Mouse (Mus musculus) limb, embryonic 15.5 days (tissue): Measurements from ENCODE around the gene Pnpla5. TPM values are rescaled to one million over a fixed set of nuclear protein-coding genes. Genes with fewer than 3 reads are reported as not detected.

ENCODE experiments used
- ATAC-seq: fragments of 200-750 bp; cut with Nextera tagmentation; 2 replicates; pipeline ENCODE4 v1.8.0; 2017; ENCODE audit warnings: low read depth, moderate TSS enrichment; ENCODE audit not compliant: insufficient number of reproducible peaks, low FRiP score, low TSS enrichment
- H3K27ac ChIP-seq: fragments of 300-500 bp; sonication (generic); 2 replicates; pipeline ENCODE4 v1.5.1; 2015; ENCODE audit warnings: moderate library complexity, mild to moderate bottlenecking, inconsistent platforms
- H3K27me3 ChIP-seq: fragments of 300-500 bp; sonication (generic); 2 replicates; pipeline ENCODE4 v1.6.1; 2015; ENCODE audit warnings: inconsistent platforms
- H3K36me3 ChIP-seq: fragments of 300-500 bp; sonication (generic); 2 replicates; pipeline ENCODE4 v1.6.1; 2015; ENCODE audit warnings: inconsistent platforms
- H3K4me1 ChIP-seq: fragments of 300-500 bp; sonication (generic); 2 replicates; pipeline ENCODE4 v1.6.1; 2015; ENCODE audit warnings: inconsistent platforms
- H3K4me2 ChIP-seq: fragments of 300-500 bp; sonication (generic); 2 replicates; pipeline ENCODE4 v1.6.1; 2015; ENCODE audit warnings: mild to moderate bottlenecking, inconsistent platforms
- H3K4me3 ChIP-seq: fragments of 300-500 bp; sonication (generic); 2 replicates; pipeline ENCODE4 v1.5.1; 2015; ENCODE audit warnings: mild to moderate bottlenecking, inconsistent platforms
- H3K9ac ChIP-seq: fragments of 300-500 bp; sonication (generic); 2 replicates; pipeline ENCODE4 v1.6.1; 2015; ENCODE audit warnings: inconsistent platforms
- H3K9me3 ChIP-seq: fragments of 300-500 bp; sonication (generic); 2 replicates; pipeline ENCODE4 v1.6.1; 2016; ENCODE audit warnings: inconsistent platforms
- WGBS: fragments of 180-500 bp; shearing (Covaris S2); methylation state at CpG from one replicate; pipeline ENCODE4 v1.1.7; 2015; 5-methylcytosine and 5-hydroxymethylcytosine counted together
- polyA plus RNA-seq: library from polyadenylated mRNA; unstranded; fragments of >200 nt; fragmentation: Nextera tagmentation; extraction: Ambion mirVana; gene quantifications from 2 replicates; pipeline ENCODE4 v1.2.1, GENCODE M21; 2015

Gene Pnpla5
- polyA plus RNA-seq, 1 experiment from 2014 or later: not detected

GRCm38 (mm10) chr15:84136473-84137415 lies 13.8 kb upstream of the Pnpla5 start:
- ATAC-seq: no peak
- H3K4me3 ChIP-seq: no peak overlapping the region
- H3K27me3 ChIP-seq: no peaks in the 10 kb centered on the region
- H3K4me1 ChIP-seq: no peaks in the 10 kb centered on the region
- H3K4me2 ChIP-seq: no peak overlapping the region
- no peaks in the 10 kb centered on the region; the same call in 1 of the 2 replicates for H3K9me3 ChIP-seq
- H3K9ac ChIP-seq: no peak overlapping the region
- no peak overlapping the region for H3K27ac ChIP-seq
- 61% methylated on average over 12 of the region's 12 CpGs for WGBS
- no peaks in the 10 kb centered on the region for H3K36me3 ChIP-seq

GRCm38 (mm10) chr15:84135472-84135871 lies 12.5 kb upstream of the Pnpla5 start:
- H3K27me3 ChIP-seq: no peaks in the 10 kb centered on the region
- H3K4me3 ChIP-seq: no peak overlapping the region
- 0 out of 2 replicates have a peak, but pooled peaks cover 3% of the 10 kb centered on the region for H3K4me1 ChIP-seq
- ATAC-seq: no peak
- 84% methylated on average over 5 of the region's 5 CpGs for WGBS
- H3K27ac ChIP-seq: no peak overlapping the region
- H3K4me2 ChIP-seq: no peak overlapping the region
- H3K9ac ChIP-seq: no peak overlapping the region
- H3K9me3 ChIP-seq: no peaks in the 10 kb centered on the region; the same call in 1 of the 2 replicates
- no peaks in the 10 kb centered on the region for H3K36me3 ChIP-seq

- H3K9ac ChIP-seq: no peak overlapping the region
- H3K27ac ChIP-seq: no peak overlapping the region
- 0 out of 2 replicates have a peak, but pooled peaks cover 3% of the 10 kb centered on the region for H3K4me1 ChIP-seq
- ATAC-seq: no peak
- no peaks in the 10 kb centered on the region; the same call in 1 of the 2 replicates for H3K9me3 ChIP-seq
- no peak overlapping the region for H3K4me3 ChIP-seq
- H3K27me3 ChIP-seq: no peaks in the 10 kb centered on the region
- H3K36me3 ChIP-seq: no peaks in the 10 kb centered on the region
- H3K4me2 ChIP-seq: no peak overlapping the region
- 55% methylated on average over 4 of the region's 4 CpGs for WGBS
These were observed 10.5 kb upstream of the Pnpla5 start for GRCm38 (mm10) chr15:84133440-84133839.

GRCm38 (mm10) chr15:84131971-84132370 lies 9.0 kb upstream of the Pnpla5 start:
- 90% methylated on average over 7 of the region's 7 CpGs for WGBS

GRCm38 (mm10) chr15:84131096-84131786 lies 8.3 kb upstream of the Pnpla5 start:
- no peaks in the 10 kb centered on the region for H3K27me3 ChIP-seq
- H3K36me3 ChIP-seq: no peaks in the 10 kb centered on the region
- 0 out of 2 replicates have a peak, but pooled peaks cover 3% of the 10 kb centered on the region for H3K4me1 ChIP-seq
- H3K9ac ChIP-seq: no peak overlapping the region
- H3K27ac ChIP-seq: no peak overlapping the region
- no peak overlapping the region for H3K4me3 ChIP-seq
- no peak overlapping the region for H3K4me2 ChIP-seq
- no peaks in the 10 kb centered on the region; the same call in 1 of the 2 replicates for H3K9me3 ChIP-seq
- 56% methylated on average over 16 of the region's 16 CpGs for WGBS
- no peak for ATAC-seq

More at GRCm38 (mm10) chr15:84131971-84132370, 9.0 kb upstream of the Pnpla5 start:
- no peak overlapping the region for H3K27ac ChIP-seq
- no peaks in the 10 kb centered on the region for H3K27me3 ChIP-seq
- no peaks in the 10 kb centered on the region for H3K36me3 ChIP-seq
- no peak overlapping the region for H3K4me2 ChIP-seq
- no peak overlapping the region for H3K4me3 ChIP-seq
- no peak overlapping the region for H3K9ac ChIP-seq
- H3K9me3 ChIP-seq: no peaks in the 10 kb centered on the region; the same call in 1 of the 2 replicates
- no peak for ATAC-seq
- H3K4me1 ChIP-seq: 0 out of 2 replicates have a peak, but pooled peaks cover 3% of the 10 kb centered on the region

- no peaks in the 10 kb centered on the region for H3K9me3 ChIP-seq
- H3K36me3 ChIP-seq: no peaks in the 10 kb centered on the region
- 0 out of 2 replicates have a peak, but pooled peaks cover 3% of the 10 kb centered on the region for H3K4me1 ChIP-seq
- no peak for ATAC-seq
- no peak overlapping the region for H3K9ac ChIP-seq
- H3K27me3 ChIP-seq: no peaks in the 10 kb centered on the region
- no peak overlapping the region for H3K4me2 ChIP-seq
- 37% methylated on average over 5 of the region's 5 CpGs for WGBS
- H3K27ac ChIP-seq: no peak overlapping the region
- no peak overlapping the region for H3K4me3 ChIP-seq
These were observed 3.9 kb upstream of the Pnpla5 start for GRCm38 (mm10) chr15:84126871-84127270.

GRCm38 (mm10) chr15:84126447-84126846 lies 3.5 kb upstream of the Pnpla5 start:
- no peak overlapping the region for H3K4me3 ChIP-seq
- 65% methylated on average over 4 of the region's 4 CpGs for WGBS

GRCm38 (mm10) chr15:84124086-84124485 lies 1.1 kb upstream of the Pnpla5 start:
- no peak overlapping the region for H3K9ac ChIP-seq
- WGBS: 63% methylated on average over 7 of the region's 7 CpGs
- no peaks in the 10 kb centered on the region for H3K4me1 ChIP-seq
- no peak overlapping the region for H3K4me2 ChIP-seq
- H3K36me3 ChIP-seq: no peaks in the 10 kb centered on the region
- no peak overlapping the region for H3K4me3 ChIP-seq
- ATAC-seq: no peak
- H3K27ac ChIP-seq: no peak overlapping the region
- no peaks in the 10 kb centered on the region for H3K9me3 ChIP-seq
- no peaks in the 10 kb centered on the region for H3K27me3 ChIP-seq

More at GRCm38 (mm10) chr15:84126447-84126846, 3.5 kb upstream of the Pnpla5 start:
- Histone ChIP-seq H3K4me2 (no peak overlapping the region), H3K9ac (no peak overlapping the region), H3K9me3 (no peaks in the 10 kb centered on the region), H3K27me3 (no peaks in the 10 kb centered on the region), H3K4me1 (0 out of 2 replicates have a peak, but pooled peaks cover 3% of the 10 kb centered on the region), H3K27ac (no peak overlapping the region), H3K36me3 (no peaks in the 10 kb centered on the region)
- ATAC-seq: no peak

- 64% methylated on average over 7 of the region's 7 CpGs for WGBS
- no peaks in the 10 kb centered on the region for H3K36me3 ChIP-seq
- no peaks in the 10 kb centered on the region for H3K4me1 ChIP-seq
- no peak overlapping the region for H3K9ac ChIP-seq
- peaks cover 7% of the 10 kb centered on the region; the same call in 1 of the 2 replicates for H3K27me3 ChIP-seq
- no peak for ATAC-seq
- H3K4me2 ChIP-seq: no peak overlapping the region
- no peak overlapping the region for H3K4me3 ChIP-seq
- H3K27ac ChIP-seq: no peak overlapping the region
- H3K9me3 ChIP-seq: no peaks in the 10 kb centered on the region
These were observed 1.9 kb downstream of the Pnpla5 start for GRCm38 (mm10) chr15:84121036-84121435.

GRCm38 (mm10) chr15:84120612-84121011 lies 2.4 kb downstream of the Pnpla5 start:
- Histone ChIP-seq H3K27me3 (peaks cover 7% of the 10 kb centered on the region; the same call in 1 of the 2 replicates), H3K9ac (no peak overlapping the region), H3K4me3 (no peak overlapping the region), H3K36me3 (no peaks in the 10 kb centered on the region), H3K4me1 (no peaks in the 10 kb centered on the region), H3K27ac (no peak overlapping the region), H3K4me2 (no peak overlapping the region), H3K9me3 (no peaks in the 10 kb centered on the region)
- WGBS: 32% methylated on average over 6 of the region's 6 CpGs
- ATAC-seq: no peak

- no peak overlapping the region for H3K9ac ChIP-seq
- H3K27ac ChIP-seq: no peak overlapping the region
- H3K36me3 ChIP-seq: no peaks in the 10 kb centered on the region
- H3K27me3 ChIP-seq: peaks cover 10% of the 10 kb centered on the region; the same call in 1 of the 2 replicates
- no peaks in the 10 kb centered on the region for H3K9me3 ChIP-seq
- H3K4me2 ChIP-seq: no peak overlapping the region
- WGBS: 68% methylated on average over 1 of the region's 1 CpGs
- H3K4me1 ChIP-seq: no peaks in the 10 kb centered on the region
- no peak overlapping the region for H3K4me3 ChIP-seq
- no peak for ATAC-seq
These were observed 6.5 kb downstream of the Pnpla5 start for GRCm38 (mm10) chr15:84116466-84116865.
